Mouse (Mus musculus) 3T3-L1 (cell line): ENCODE results near the gene Hmx3.

Experiments
- DNase-seq: peaks from one replicate; pipeline ENCODE4 v3.0.0-alpha.2; 2015; ENCODE audit warnings: low read depth, low spot score

The Hmx3 gene

DNA sequence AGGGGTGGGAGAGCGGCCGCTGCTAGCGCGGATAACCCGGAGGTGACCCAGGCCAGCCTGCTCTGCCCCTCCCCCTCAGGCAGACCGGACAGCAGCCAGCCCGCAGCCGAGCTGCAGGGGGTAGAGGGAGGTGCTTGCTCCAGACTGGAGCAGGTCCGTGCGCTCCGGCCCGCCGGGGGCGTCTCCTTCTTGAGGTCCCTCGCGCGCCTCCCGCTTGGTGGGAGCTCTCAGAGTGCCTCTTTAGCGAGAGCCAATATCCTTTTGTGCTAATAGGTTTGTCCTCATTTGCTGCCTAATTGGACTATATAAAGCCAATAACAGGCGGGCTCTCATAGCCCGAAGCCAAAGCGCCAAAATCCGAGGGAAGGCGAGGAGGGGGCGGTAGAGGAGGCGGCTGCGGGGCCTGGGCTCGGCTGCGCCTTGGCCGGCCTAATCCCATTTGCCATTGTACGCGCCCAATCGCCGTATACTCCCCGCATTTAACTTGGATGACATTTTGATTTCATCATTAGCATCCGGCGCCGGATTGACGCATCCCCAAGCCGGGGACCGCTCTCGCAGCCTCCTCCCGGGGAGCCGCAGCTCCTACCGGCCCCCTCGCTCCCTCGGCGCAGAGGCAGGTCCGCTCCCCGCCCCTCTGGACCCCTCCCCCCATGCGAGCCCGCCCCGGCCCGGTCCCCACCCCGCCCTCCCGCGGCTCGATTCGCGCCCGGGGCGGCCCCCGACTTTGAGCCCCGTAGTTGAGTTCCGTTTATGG is at the start of gene Hmx3:
Gene Hmx3, plus strand, starts transcription at position 753 of the 757 bp plus-strand sequence.
- no peak for DNase-seq

DNA sequence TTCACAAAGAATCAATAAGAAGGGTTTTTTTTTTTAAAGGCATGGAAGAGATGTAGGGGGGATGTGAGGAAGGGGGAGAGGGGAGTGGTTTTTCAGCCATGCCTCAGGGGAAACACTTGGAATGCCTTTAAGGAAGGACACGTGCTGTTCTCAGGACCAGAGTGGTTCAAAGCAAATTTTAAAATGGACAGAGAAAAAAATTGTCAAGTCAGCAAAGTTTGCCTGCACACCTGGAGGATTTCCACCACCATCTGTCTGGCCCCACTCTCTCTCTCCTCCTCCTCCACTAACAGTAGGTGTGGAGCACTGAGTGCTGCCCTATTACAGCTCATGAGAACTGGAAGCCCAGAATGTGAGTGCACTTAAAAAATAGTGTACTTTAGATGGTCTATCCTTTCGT is 38.9 kb upstream of the Hmx3 start:
- DNase-seq: no peak

DNA sequence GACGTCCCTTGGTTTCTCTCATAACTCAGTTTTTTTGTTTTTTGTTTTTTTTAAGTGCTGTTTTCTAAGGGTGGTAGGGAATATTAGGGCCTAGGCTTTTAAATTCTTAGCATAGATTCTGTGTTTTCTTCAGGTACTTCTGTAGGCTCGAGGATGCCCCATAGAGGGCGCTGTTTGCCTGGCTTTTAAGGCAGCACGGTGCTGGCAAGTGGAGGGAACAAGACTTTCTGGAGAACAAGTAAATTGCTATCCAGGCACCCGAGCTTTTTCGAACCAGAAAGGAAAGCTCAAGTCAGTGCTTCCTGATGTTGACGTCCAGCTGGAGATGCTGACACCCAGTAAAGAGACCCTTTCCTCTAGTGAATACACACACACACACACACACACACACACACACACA is 2.7 kb upstream of the Hmx3 start:
- peak; percentile 61 for DNase-seq

DNA sequence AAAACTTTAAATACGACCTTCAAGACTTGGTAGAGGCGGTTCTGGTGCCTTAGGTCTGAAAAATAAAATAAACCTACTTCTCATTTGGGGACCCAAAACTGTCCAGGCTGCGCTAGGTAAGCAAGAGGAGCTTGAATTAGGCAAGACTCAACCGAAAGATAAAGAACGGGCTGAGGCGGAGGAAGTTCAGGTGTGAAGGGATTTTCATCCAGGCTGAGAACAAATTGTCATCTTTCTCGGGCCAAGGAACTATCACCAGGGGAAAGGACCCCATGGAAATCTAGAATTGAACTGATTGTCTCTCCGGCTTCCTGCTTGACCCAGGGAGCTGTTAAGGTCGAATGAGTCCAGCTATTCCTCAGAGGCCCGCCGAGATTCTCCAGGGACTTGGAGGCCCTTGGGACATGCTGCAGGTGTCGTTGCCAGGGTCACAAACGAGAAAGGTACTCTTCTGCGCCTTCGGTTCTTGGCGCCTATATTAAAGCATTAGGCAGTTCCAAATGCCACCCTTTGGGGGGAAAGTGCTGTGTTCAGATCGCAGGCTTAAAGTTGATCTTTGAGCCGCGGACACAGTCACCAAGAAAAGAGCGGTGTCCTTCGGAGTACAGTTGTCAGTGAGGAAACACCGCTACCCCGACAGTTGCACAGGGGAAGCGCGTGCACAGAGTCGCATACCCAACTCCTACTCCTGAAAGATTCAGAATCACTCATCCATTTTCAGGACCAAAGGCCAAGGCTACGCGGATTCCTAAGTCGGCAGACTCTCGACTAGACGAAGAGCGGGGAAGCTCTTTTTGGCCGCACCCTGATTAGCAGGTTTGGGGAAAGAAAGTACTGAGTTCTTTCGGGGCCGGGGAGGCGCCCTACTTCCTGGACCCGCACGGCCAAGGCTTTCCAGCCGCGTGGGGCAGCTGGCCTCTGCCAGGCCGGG is 1.2 kb upstream of the Hmx3 start:
- DNase-seq: no peak

DNA sequence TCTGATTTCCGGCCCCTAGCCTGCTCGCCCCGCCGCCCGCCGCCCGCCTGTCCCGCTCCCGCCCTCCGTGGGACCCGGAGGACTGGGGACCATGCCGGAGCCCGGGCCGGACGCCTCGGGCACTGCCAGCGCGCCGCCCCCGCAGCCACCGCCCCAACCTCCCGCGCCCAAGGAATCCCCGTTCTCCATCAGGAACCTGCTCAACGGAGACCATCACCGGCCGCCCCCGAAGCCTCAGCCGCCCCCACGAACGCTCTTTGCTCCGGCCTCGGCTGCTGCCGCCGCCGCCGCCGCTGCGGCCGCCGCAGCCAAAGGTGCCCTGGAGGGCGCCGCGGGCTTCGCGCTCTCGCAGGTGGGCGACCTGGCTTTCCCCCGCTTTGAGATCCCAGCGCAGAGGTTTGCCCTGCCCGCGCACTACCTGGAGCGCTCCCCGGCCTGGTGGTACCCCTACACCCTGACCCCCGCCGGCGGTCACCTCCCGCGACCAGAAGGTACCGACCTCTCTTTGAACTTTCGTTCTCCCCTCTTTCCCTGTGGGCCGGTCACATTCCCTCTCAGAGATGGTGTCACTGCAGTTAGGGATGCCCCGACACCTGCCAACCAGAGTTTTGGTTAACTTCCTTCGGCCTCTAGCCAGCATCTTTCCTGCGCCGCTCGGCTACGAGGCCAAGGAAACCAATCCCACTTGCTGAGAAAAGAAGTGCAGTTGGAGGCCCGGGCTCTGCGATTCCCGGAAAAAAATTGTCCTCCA is 380 bp downstream of the Hmx3 start:
- DNase-seq: no peak

DNA sequence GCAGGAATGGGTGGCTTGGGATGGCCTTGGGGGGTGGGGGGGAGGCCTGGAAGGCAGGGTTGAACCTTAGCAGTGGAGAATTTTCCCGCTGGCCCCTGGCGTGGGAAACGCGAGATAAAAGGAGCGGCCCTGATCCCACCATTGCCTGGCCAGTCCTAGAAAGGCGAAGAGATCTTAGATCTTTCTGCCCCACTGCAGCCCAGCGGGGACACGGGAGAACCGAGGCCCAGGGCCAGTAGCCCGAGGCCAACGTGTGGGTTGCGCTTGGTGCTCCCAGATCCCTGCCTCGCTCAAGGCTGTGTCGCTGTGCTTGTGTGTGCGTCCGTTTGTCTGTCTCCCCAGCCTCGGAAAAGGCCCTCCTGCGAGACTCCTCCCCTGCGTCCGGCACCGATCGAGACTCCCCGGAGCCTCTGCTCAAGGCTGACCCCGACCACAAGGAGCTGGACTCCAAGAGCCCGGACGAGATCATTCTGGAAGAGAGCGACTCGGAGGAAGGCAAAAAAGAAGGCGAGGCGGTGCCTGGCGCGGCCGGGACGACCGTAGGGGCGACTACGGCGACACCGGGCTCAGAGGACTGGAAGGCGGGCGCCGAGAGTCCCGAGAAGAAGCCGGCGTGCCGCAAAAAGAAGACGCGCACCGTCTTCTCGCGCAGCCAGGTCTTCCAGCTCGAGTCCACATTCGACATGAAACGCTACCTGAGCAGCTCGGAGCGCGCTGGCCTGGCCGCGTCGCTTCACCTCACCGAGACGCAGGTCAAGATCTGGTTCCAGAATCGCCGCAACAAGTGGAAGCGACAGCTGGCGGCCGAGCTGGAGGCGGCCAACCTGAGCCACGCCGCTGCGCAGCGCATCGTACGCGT is 1.2 kb downstream of the Hmx3 start:
- DNase-seq: no peak

DNA sequence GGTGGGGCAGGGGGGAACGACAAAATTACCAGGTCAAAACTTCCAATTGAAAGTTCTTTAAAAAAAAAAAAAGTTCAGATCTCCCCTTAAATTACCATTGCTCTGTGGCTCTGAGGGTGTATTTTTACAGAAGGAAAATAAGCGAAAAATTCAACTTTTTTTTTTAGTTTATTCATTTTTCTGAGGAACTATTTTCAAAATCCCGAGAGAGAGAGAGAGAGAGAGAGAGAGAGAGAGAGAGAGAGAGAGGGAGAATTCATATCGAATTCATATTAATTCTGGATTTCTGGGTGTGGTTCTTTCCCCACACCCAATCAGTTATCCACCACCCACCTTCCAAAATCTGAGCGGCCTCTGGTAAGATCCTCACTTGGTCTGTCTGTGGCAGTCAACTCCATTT is 2.2 kb downstream of the Hmx3 start:
- DNase-seq: no peak

DNA sequence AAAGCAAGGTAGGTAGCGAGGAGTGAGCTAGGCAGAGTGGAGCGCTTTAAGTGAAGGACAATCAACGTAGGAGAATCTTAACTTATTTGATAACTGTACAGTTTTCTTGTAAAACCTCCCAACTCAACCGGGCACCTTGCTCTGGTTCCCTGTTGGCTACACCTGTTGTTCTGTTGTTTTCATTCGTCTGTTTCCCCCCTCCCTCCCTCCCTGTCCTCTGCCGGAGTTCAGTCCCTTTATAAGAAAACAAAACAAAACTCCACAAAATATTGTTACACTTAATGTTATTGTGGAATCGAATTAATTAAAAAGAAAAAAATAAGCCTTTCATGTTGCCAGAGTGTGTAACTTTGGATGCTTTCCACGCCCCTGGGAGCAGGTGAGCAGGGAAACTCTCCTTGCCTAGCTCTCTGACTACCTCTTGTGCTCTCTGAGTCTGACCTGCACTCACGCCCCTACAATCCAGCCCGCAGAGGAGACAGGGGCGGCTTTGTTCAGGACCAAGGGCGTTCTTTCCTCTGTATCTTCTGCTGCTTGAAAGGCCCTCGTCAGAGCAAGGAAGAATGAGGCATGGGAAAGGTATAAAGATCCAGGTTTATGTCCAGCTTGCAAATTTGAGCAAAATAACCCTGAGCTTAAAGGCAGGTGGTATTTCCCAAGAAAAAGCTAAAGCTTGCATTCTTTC is 3.2 kb downstream of the Hmx3 start:
- no peak for DNase-seq

DNA sequence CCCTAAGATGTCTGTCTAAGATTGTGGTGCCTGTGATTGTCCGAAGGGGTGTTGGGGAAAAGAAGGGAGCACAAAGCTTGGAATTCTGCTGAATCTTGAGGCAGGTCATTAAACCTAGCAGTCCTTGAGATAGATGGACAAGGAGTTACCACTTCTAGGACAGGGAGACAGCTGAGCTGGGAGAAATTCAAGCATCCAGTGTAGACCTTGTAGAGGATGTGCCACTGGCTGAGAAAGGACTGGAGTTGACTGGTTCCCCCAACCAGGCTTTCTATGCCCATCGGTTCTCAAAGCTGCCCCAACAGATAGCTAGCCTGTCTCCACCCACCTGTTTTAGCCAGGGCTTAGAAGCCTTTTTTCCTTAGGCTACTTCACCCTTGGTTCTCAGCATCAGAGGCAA is 3.8 kb downstream of the Hmx3 start:
- DNase-seq: no peak

DNA sequence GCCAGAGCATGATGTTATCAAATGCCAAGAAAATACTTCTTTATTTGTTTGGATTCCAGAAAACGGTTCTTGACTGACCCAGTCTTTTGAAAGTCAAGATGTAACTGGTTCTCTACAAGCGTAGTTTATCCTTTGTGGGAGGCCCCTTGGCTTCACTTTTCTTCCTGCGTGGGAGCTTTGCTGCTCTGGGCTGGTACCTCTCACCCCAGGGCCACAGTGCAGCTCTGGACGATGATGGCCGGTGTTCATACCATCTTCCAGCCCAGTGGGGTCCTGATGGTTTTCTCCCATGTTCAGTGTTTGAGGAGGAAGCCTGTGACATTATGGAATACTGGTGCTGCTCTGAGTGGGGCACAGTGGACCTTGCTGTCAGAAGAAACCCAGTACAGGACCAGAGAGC is 4.8 kb downstream of the Hmx3 start:
- DNase-seq: no peak

DNA sequence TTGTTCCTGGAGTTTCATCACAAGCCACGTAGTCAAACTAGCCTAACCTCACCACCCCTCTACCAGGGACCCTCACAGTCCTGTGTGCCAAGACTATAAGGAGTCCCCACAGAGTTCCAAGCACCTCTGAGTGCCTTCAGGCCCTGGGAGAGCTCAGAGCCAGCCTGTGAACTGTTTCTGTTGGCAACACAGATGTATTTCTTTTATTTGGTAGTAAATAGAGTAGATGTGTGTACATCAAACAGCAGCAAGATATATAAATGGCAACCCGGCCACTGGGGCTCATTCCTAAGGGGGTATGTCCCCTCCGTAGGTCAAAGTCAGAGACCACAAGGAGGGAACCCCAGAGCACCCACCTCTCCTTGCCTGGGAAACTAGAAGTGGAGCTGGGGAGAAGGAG is 5.8 kb downstream of the Hmx3 start, which contains the start of gene Hmx2:
Gene Hmx2, plus strand, starts transcription at position 301 of the 400 bp plus-strand sequence.
- DNase-seq: no peak

DNA sequence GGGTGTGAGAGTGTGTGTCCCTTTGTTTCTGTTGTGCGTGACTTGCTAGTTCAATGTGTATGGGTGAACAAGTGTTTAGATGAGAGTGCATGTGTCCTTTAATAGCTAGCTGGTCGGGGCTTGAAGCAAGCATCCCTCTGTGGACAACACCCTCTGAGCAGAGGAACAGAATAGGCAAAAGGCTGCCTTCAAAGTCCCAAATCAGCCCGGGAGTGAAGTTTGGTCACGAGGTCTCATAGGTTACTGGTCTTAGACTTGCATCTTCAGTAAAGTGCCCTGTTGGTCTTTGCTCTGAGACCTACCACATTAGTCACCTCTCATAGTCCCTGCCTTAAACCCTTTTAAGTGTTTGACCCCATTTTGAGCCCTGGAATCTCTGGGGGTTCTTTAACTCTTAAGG is 8.8 kb downstream of the Hmx3 start:
- no peak for DNase-seq

DNA sequence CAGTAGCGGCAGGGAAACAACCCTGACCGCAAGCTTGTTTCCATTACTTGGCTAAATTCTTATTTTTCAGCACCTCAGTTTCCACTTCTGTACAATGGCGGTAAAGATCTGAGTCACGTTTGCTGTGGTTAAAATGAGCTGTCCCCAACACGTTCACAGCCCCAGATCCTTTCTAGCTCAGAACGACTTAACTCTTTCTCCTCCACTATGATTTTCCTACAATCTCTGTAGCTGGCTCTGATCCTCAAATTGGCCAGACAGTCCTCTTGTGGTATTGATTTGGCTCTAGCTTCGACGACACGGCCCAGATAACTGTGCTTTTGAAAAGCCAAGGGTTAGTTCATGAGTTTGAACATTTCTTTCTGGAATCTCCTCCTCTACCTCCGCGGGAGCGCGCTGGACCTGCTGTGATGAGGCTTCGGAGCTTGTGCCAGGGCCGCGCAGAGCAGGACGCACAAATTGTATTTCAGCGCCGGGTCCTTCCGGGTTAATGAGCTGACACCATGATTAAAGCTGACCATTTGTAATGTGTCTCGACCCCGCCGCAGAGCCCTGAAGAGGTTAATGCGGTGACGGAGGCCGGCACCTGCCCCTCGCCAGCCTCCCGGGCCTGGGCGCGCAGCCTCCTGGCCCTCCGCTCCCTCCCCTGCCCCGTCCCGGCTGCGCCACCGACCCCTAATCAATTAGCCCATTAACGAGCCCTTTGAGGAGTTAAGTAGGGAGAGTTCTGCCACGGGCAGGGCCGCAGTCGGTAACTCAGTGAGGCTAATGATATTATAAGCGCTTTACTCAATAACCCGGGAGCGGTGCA is 9.5 kb downstream of the Hmx3 start:
- no peak for DNase-seq

DNA sequence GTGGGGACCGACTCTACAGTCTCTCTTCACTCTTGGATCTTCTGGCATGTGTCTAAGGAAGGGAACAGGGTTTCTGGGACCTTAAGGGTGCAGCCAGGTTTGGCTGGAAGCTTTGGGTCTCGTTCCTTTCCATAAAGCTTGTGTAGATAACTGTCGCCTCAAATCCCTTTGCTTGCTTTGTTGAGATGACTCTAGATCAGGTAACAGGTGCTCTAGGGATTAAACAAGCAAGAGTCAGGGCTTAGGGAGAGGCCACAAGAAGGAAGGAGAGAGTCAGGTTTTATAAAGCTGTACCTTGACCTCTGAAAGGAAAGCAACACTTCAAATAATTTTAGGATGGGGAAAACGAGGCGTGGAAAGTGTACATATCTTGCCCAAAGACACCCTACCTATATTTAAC is 10.1 kb downstream of the Hmx3 start:
- no peak for DNase-seq

DNA sequence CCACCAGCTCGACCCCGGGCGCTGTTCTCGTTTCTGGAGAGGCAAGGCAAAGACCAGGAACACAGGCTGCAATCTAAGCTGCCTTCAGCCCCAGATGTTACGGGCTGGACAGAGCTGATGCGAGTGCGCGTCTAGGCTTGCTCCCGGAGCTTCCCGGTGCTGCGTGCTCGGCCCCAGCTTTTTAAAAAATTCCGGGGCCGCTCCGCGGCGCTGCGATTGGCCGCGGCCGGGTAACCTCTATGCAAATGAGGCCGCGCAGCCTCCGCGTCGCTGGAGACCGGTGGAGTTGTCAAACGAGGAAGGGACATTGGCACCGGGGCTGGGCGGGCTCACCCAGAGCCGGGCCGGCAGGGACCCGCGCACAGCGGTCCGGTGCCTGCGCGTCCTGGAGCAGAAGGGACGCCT is 11.1 kb downstream of the Hmx3 start:
- DNase-seq: no peak

DNA sequence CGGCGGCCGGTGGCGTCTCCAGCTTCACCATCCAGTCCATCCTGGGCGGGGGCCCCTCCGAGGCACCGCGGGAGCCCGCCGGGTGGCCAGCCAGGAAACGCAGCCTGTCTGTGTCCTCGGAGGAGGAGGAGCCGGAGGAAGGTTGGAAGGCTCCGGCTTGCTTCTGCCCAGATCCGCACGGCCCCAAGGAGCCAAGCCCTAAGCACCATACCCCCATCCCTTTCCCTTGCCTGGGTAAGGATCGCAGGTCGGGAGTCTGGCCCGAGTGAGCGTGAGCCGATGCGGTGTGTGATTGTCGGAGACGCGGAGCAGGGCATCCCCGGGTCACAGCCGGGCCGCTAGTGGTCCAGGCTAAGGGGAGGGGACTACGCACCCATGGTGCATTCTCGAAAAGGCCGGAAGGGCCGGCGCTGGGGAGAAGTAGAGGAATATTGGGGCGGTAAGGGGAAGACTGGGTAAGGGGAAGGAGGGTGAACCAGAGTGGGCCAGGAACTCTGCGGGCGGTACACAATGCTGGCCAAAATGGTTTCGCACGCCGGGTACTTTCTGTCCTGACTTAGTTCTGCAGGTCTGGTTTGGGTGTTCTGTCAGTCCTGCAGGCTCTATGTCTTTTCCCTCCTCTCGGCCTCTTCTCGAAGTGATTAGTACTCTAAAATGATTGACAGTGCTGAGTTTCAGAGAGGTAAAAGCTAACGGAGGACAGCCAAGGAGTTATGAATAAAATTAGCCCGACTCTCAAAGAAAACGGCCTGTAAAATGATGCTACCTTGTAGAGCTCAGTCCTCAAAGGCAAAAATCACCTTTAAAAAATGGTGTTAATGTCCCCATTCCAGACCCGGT is 11.9 kb downstream of the Hmx3 start:
- no peak for DNase-seq

DNA sequence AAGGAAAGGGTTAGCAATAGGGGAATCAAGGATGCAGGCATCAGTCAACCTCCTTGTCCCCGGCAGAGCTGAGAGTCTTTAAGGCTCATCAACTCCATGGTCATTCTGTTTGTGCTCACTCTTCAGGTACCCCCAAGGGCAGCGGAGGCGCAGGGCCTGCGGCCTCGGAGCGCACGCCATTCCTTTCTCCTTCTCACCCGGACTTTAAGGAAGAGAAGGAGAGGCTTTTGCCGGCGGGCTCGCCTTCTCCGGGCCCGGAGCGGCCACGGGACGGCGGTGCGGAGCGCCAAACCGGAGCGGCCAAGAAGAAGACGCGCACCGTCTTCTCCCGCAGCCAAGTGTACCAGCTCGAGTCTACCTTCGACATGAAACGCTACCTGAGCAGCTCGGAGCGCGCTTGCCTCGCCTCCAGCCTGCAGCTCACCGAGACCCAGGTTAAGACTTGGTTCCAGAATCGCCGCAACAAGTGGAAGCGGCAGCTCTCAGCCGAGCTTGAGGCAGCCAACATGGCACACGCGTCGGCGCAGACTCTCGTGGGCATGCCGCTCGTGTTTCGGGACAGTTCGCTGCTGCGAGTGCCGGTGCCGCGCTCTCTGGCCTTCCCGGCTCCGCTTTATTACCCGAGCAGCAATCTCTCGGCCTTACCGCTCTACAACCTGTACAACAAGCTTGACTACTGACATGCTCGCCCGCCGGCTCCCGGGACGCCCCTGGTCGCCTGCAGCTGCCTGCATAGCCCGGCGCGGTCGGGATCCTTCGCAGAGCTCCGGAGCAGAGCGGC is 12.8 kb downstream of the Hmx3 start:
- DNase-seq: no peak

DNA sequence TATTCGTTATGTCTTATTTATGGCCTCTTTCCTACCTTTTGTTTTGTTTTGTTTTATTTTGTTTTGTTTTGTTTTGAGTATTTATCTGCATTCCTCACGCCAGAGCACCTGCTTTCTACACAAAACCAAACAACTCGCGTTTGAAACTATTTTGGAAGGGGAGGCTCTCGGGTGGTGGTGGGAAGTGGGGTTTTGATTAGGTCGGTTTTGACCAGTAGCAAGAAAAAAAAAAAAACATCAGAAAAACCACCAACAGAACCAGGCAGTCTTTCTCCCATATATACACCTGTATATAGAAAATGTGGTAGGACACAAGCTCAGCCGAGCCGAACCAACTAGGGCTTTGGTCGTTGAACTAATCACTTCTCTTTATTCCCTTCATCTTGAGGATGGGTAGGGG is 13.4 kb downstream of the Hmx3 start:
- DNase-seq: no peak
